Mouse (Mus musculus) fibroblast of lung, adult 2 months (primary cell): ENCODE data around the gene Zfp704.
"Not testable (repeated sequence)": the region's sequence is repeated elsewhere in the genome, so short reads cannot be mapped to it uniquely, and the experiment has no call there.

Source experiments
- DNase-seq: peaks from one replicate; pipeline ENCODE4 v3.0.0-alpha.2; 2011; ENCODE audit warnings: low read depth

Gene Zfp704

DNA sequence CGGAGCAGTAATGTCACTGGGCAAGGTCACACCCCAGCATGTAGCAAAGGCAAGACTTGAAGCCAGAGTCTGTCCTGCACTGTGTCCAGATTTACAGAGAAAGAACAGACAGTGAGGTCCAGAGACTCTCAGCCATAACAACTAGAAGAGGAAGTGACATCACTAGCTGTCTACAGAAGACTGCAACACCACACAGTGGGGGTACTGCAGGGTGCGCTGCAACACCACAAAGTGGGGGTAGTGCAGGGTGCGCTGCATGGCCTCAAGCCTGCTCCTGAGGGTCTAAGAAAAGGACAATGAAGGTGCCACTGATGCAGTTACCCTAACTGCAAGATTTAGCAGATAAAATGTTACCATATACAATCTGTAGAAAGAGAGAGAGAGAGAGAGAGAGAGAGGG, 11.8 kb downstream of the Zfp704 start:
- no peak for DNase-seq

DNA sequence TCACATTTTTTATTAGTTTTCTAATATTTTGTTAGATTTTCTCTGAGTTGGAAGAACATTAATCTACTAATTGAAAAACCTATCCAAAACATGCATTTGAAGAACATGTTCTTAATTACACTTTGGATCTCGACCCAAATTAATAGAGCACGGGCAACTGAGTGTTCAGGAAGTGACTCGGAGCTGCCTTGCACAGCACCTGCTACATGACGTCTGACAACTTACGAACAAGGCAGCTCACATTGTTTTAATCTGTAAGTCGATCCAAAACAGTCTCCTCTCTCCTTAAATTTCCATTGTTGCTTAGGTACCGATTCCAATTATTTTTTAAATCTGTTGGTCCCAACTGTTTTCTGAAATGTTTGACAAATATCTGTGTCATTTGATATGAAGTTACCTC, 15.4 kb downstream of the Zfp704 start:
- no peak for DNase-seq

DNA sequence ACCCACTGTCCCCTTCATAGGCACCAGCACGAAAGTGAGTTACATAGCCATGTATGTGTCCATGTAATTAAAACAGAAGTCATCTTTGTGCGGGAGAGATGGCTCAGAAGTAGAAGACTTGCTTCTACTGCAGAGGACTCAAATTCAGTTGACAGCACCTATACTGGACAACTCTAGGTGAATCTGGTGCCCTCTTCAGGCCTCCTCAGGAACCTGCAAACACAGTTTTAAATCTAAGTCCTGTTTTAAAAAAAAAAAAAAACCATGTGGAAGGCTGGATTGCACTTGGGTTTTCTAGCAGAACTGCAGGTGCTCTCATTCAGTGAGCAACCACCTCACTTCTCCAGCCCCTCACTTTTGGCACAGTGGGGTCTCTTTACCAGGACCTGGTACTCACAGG, 16.1 kb downstream of the Zfp704 start:
- no peak for DNase-seq

DNA sequence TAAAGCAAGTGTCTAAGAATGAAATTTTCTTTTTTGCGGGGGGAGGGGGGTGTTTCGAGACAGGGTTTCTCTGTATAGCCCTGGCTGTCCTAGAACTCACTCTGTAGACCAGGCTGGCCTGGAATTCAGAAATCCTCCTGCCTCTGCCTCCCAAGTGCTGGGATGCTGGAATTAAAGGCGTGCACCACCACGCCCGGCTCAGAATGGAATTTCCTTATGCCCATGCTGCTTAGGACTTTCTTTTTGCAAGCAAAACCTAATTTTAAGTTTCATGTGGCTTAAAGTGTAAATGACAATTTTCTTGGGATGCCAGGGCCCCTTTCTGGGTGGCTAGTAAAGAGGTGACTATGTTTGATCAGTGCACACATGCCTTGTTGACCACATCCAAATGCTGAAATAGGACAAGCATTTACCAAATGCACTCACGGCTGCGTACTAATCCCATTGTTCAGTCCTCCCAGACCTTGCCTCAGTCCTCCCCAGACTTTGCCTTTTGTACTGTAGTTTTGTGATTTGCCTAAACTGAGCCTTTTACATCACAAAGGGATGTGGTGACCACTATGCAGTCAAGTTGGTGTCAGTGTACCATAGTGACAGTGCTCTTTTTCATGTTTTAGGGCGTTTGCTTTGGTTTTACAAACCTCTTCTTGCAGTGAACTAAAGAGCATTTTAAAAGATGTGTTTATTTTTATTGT, 18.3 kb downstream of the Zfp704 start:
- no peak for DNase-seq

DNA sequence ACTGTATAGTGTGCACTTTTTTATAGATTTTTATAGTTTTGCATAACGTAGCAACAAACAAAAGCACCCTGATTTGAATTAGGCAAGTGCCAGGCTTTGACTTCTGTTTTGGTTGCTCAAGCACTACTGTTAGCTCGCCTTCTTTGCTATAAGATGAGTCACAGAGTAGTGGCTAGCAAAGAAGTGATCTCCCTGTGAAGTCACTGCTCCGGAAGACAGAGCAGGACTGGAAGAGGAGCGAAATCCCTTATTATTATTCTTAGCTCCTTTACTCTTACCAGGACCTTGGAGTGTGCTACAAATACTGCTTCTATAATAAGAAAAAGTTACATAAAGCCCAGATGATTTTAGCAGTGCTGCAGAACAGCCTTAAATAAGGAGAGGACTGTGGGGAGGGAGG, 21.2 kb downstream of the Zfp704 start:
- no peak for DNase-seq

DNA sequence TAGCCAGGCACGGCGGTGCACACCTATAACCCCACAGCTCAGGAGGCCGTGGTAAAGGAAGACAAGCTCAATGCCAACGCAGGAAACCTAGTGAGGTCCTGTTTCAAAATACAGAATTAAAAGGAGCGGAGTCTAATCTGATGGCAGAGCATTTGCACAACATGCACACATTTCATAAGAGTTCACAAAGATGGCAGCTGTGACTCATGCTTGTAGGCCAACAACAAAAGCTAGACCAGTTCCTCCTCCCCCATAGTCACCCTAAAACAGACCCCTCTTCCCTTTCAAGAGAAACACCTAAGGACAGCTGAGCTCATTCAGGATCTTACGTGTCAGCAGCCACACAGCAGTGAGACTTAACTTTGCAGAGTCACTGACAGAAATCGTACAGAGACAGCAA, 22.6 kb downstream of the Zfp704 start:
- no peak for DNase-seq

DNA sequence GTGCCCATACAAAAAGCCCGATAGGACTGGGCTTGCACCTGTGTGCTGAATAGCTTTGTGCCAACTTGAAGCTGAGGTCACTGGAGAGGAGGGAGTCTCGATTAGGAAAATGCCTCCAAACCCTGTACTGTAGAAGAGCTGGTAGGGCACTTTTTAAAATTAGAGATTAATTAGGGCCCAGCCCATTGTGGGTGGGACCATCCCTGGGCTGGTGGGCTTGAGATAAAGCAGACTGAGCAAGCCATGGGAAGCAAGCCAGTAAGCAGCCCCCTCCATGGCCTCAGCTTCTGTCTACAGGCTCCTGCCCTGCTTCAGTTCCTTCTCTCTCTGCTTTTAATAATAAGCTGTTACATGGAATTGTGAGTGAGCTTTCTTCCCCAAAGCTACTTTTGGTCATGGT, 26.4 kb downstream of the Zfp704 start:
- no peak for DNase-seq

DNA sequence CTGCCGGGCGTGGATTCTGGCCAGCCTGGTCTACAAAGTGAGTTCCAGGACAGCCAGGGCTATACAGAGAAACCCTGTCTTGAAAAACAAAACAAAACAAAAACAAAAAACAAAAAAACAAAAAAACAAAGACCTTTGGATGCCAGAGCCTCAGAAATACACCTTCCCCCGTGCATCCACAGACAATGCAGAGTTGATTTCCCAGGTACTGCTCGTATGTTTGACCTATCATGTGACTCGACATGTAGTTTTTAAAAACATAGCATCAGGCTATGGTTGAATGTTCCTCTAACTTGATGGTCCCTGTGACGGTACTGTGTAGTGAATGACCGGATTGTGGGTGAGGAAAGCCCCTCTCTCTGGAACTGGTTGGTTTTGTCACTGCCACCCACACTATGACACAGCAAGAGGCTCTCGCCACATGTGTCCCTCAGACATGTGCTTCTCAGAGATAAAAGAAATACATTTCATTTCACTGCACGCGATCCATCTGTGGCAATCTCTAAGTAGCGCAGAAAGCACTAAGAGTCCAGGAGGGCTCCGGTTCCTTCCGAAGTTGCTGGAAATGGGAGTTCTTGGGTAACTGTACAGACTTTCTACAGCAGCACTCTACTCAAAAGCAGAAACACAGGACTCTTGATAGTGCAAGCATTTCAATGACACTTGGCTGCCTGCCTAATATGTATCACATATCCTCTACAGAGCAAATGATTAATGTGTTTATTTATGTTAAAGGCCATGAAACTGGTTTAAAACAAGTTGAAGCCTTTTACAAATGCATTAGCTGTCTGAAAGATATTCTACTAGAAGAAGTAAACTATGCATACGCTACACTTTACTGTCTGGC, 28.7 kb downstream of the Zfp704 start:
- DNase-seq: no peak

DNA sequence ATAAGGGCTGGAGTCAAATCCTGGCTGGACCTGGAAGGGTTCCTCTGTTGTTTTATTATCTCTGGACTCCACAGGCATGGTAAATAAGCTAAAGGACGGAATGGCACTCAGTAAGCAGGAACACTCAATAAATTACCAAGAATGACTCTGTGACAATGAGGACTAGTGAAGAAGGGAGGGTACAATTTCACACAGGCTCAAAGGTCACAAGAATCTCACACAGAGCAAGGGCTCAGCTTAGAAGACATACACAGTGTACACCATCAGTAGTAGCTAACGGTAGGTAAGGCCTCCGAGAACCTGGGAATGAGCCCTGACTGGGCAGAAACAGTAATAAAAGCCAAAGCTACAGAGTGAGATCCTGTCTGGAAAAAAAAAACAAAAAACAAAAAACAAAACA, 29.8 kb downstream of the Zfp704 start:
- DNase-seq: no peak

DNA sequence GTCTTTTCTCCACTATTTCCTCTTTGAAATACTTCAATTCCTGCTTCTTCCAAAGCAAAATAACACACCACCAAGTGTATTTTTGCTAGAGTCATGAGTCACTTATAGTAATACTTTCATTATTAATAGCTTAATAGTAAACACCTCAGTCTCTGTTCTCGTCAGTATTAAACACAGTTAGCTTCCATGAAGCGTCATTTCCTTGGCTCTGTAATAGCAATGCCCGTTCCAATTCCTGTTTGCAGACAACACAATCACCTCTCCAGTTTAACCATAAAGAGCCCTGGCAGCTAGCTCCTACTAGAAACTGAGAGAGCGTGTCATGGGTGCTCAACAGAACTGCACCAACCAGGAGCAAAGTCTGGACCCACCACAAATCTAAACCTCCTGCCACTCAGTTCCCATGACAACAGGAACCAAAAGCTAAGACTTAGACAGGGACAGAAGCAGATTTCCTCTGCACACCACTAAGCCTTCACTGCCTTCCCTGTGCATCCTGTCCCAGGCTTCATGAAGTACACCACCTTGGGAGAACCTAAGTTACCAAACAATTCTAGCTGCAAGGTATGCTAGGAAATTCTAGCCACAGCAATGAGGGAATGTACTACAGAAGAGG, 30.7 kb downstream of the Zfp704 start:
- DNase-seq: no peak

DNA sequence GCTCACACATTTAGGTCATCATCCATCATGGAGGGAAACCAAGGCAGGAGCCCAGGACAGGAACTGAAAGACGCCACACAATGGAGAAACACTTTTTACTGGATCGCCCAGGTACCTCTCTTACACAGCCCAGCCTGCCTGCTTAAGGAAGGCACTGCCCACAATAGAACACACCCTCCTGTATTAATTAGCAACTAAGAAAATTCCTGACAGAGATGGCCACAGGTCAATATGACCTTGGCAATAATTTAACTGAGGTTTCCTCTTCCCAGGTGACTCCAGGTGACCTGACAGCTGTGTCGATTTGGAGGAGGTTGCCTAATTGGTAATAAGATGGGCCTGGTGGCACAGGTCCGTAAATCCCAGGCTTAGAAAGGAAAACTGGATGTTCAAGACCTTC, 33.0 kb downstream of the Zfp704 start:
- DNase-seq: no peak

DNA sequence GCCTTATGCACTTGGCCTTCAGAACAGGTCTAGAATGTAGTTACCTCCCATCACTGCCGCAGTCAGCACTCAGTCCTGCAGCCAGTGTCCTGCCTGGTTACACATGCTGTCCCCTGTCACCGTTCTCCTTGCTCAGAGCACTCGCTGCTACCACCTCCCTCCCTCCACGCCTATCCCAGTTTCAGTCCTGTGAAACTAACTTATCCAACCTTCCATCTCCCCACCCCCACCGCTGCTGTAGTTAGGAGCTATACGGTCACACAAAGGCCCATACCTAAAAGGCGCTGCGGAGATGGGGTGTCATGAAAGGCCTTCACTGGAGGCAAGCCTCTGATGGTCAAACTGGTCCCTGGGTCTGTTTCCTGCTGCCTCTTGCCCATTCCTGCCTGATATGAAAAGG, 35.6 kb downstream of the Zfp704 start:
- DNase-seq: no peak

DNA sequence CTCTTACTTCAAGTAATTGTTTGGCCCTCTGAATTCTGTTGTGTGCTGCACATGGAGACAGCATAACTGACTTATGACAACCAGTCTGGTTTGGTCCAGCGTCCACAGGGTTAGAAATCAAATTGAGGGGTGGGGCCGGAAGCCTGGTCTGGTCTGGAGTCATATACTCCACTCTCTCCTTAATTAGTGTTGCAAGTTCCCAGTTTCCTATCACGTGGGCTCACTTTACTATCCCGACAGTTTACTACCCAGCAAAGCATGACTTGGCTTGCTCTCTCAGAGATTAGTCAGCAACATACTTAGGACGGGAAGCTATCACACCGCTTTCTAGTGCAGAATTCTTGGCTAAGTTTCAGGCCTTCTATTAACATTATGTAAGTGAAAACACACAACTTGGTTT, 36.3 kb downstream of the Zfp704 start:
- peak; percentile 81 for DNase-seq

DNA sequence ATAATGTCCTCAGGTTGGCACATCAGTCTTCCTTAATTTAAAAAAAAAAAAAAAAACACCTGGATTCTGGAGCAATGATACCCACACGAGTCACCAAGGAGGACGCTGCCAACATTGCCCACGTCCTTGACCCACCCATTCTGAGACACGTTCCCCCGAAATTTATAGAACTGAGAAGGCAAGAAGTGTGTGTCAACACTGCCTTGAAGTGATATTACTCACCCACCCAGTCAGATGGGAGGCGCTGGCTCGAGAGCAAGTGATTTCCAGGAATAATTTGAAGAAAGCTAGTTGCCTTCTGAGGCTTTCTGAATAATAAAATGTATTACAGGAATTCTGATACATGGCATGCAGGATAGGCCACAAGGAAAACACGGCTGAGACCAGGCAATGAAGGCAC, 37.6 kb downstream of the Zfp704 start:
- no peak for DNase-seq

DNA sequence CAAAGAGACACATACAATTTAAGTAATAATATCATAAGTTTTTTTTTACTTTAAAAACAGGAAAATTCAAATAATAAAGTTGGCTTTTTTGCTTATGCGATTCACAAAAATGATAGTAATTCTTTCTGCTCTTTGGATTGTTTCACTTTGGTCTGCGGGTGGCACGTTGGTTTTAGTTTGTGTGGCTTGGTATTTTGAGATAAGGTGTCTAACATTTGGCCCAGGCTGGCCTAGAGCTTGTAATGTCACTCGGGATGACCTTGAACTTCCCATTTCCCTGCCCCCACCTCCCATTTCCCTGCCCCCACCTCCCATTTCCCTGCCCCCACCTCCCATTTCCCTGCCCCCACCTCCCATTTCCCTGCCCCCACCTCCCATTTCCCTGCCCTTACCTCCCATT, 39.1 kb downstream of the Zfp704 start:
- DNase-seq: no peak

DNA sequence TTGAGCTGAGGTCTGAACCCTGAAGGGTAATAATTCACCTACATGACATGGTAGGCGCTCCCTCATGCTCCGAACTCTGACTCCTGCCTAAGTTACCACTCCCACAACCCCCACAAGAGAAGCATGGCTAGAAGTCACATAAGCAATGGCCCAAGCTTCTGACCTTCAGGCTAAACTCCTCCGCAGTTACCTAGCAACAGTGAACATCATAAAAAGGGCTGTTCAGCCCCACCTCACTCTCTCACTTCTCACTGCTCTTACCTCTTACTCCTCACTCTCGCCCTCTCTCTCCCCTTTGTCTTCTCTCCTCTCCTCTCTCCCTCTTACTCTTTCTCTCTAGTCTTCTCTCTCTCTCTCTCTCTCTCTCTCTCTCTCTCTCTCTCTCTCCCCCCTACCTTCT, 40.2 kb downstream of the Zfp704 start:
- not testable (repeated sequence) for DNase-seq

DNA sequence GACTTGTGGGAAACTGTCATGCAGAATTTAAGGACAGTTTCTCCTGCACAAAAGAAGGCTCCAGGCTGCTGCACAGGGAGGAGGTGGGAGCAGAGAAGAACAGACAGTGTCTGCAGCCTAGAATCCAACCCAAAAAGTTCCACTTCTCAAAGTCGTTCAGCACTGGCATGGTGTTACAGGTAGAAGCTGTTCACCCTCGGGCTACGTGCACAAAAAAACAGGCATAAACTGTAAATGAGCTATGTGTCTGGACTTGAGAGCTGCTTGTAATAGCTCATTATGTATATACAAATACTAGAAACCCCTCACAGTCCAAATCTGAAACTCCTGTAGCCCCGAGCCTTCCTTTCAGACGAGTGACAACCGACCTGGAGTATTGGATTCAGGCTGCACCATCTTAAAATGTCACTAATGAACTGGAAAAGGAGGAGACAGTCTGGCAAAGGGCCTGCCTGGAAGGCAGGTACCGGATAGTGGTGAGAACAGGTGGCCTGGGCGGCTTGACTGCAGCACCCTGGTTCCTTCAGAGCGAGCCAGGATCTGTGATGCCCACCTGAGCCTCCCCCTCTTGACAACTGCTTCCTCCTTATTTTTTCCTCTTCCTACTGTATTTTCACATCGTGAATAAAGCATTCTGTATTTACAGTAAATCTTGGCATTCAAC, 41.2 kb downstream of the Zfp704 start:
- no peak for DNase-seq

DNA sequence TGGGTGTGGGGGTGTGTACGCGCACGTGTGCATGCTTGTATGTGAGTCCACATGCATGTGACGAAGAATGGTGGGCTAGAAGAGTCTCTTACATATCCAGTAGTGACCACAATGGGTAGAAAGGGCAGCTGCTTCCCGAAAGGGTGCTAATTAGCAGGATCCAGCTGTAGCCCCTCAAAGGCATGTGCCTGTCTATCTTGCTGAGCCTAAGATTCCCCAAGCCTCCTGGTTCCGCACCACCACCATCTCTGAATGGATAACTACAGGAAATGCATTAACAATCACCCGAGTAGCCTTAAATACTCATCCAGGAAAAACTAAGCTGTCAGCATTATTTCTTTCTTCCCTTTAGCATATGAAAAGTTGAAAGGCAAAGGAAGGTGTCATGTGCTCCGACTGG, 41.9 kb downstream of the Zfp704 start:
- DNase-seq: no peak

DNA sequence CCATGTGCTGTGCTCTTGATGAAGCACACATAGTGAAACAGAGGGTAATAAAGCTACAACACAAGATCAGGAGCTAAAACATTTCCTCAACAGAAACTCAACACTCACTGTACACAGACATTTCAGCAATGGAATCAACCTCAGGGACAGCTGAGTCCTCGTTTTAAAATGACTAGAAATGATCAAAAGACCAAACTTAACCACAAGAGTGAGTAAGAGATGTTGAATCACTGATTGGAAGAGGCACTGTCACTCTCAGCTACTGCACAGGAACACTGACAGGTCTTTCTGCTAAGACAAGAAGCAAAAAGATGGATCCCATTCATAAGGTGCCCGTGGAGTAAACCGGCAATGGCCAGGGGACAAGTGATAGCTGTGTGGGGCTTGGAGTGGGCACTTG, 43.1 kb downstream of the Zfp704 start:
- DNase-seq: no peak

DNA sequence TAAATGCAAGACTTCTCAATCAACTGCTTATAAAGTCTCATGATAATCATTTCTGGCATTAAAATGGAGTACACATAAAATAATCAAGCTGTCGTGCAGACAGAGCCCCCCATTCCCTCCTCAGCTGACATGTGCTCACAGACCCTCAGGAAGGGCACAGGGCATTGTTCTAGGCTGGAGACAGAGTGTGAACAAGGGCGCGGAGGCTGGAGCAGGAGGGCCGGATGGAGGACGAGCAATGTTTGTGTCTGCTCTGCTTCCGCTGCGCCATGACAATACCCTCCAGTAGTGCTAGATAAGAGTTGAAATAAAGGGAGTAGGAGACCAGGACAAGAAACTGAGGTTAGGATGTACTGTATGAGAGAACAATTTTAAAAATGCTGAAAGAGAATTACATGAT, 46.3 kb downstream of the Zfp704 start:
- DNase-seq: no peak

DNA sequence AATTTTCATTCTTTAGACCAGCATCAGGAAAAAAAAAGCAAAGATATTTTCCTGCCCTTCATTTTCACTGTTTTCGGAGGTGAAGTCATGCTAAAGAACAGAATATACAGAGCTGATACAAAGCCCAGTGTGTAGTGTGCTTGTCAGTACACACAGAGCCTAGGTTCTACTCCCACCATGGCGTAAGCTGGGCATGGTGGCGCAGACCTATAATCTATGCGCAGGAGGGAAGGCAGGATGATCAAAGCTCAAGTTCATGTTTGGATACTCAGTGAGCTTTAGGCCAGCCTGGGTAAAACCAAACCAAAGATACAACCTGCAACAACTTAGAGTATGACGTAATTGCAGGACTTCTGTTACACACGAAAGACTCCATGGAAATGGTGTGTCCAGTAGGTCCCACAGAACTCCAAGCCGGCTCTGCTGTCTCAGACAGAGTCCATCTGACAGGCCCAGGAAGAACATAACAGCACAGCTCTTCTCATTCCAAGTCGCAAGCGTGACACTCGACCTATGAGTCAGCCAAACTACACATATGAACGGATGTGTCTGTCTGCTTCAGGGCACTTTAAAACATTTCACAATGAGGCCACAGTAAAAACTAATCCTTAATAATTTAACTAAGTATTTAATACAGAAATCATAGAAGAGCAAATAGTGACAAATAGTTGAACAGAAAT, 47.1 kb downstream of the Zfp704 start:
- DNase-seq: no peak
